Comparison of ENCODE assay signal across 23 mouse cellular contexts in genomic region chr4:108434221-108434620, GRCm38 (mm10). TPM values are rescaled to one million over a fixed set of nuclear protein-coding genes. Genes with fewer than 3 reads are reported as not detected.
DNase-seq lines count a peak whose midpoint lies in the region; ATAC-seq and TF ChIP-seq lines count a peak whose summit lies in the region.
"Had no signal": no experiment of that assay in that cellular context is flagged by ENCODE, and none has a peak within 500 bp of the region (broad histone marks: within the 10 kb centered on the region; RNA-seq: fewer than 3 reads in every experiment).

No protein-coding gene starts in this region.

- H3K27me3 ChIP-seq in embryonic facial prominence, embryonic 12.5 days: no peaks in the 10 kb centered on the region
- H3K27me3 ChIP-seq in limb, embryonic 14.5 days (ENCODE audit: control insufficient read depth, insufficient read depth, low read length): no peaks in the 10 kb centered on the region
- no peaks in the 10 kb centered on the region for H3K27me3 ChIP-seq in midbrain, embryonic 16.5 days (ENCODE audit: control insufficient read depth, insufficient read depth, low read depth, low read length)
- H3K27me3 ChIP-seq: intestine, embryonic 15.5 days; kidney, embryonic 15.5 days; neural tube, embryonic 12.5 days had no signal

- H3K36me3 ChIP-seq in embryonic facial prominence, embryonic 12.5 days: no peaks in the 10 kb centered on the region
- H3K36me3 ChIP-seq in limb, embryonic 14.5 days (ENCODE audit: control insufficient read depth, insufficient read depth, low read length): no peaks in the 10 kb centered on the region
- H3K36me3 ChIP-seq in midbrain, embryonic 16.5 days (ENCODE audit: control insufficient read depth, insufficient read depth, low read length): no peaks in the 10 kb centered on the region
- H3K36me3 ChIP-seq: intestine, embryonic 15.5 days; kidney, embryonic 15.5 days; liver, embryonic 12.5 days; neural tube, embryonic 12.5 days had no signal

- TF ChIP-seq POLR2A in limb, embryonic 14.5 days (IDR thresholded peaks at IDR 0.05; ENCODE audit: borderline replicate concordance, extremely low read depth, insufficient read depth, insufficient read length): no peak

- no peaks in the 10 kb centered on the region for H3K9me3 ChIP-seq in embryonic facial prominence, embryonic 12.5 days
- no peaks in the 10 kb centered on the region for H3K9me3 ChIP-seq in limb, embryonic 14.5 days (ENCODE audit: control insufficient read depth, low read length)
- no peaks in the 10 kb centered on the region for H3K9me3 ChIP-seq in midbrain, embryonic 16.5 days (replicated peaks; ENCODE audit: control insufficient read depth, low read length, poor library complexity, severe bottlenecking)
- H3K9me3 ChIP-seq: intestine, embryonic 15.5 days; kidney, embryonic 15.5 days; liver, embryonic 12.5 days; neural tube, embryonic 12.5 days had no signal

- ATAC-seq in embryonic facial prominence, embryonic 12.5 days (ENCODE audit: insufficient number of reproducible peaks, insufficient read depth, low FRiP score, low TSS enrichment): no peak
- no peak for ATAC-seq in limb, embryonic 14.5 days (ENCODE audit: low FRiP score, low read depth)
- ATAC-seq in midbrain, embryonic 16.5 days: no peak
- ATAC-seq: liver, embryonic 12.5 days had no signal

- no peak overlapping the region for H3K4me3 ChIP-seq in embryonic facial prominence, embryonic 12.5 days
- H3K4me3 ChIP-seq in limb, embryonic 14.5 days (replicated peaks; ENCODE audit: low read length): no peak overlapping the region
- no peak overlapping the region for H3K4me3 ChIP-seq in midbrain, embryonic 16.5 days (ENCODE audit: low read depth, low read length)
- H3K4me3 ChIP-seq: heart, adult 2 months; intestine, embryonic 15.5 days; kidney, embryonic 15.5 days; liver, embryonic 12.5 days; neural tube, embryonic 12.5 days had no signal

- H3K27ac ChIP-seq in embryonic facial prominence, embryonic 12.5 days: peak overlapping the region; percentile 88
- H3K27ac ChIP-seq in limb, embryonic 14.5 days (replicated peaks; ENCODE audit: low read depth, low read length): peak overlapping the region; percentile 34
- no peak overlapping the region for H3K27ac ChIP-seq in midbrain, embryonic 16.5 days (ENCODE audit: low read length)
- H3K27ac ChIP-seq: heart, adult 2 months; intestine, embryonic 15.5 days; kidney, embryonic 15.5 days; liver, embryonic 12.5 days; neural tube, embryonic 12.5 days; stomach, postnatal 0 days had no signal

- peaks cover 43% of the 10 kb centered on the region for H3K4me1 ChIP-seq in embryonic facial prominence, embryonic 12.5 days
- H3K4me1 ChIP-seq in limb, embryonic 14.5 days (ENCODE audit: control insufficient read depth, insufficient read depth, low read length): peaks cover 34% of the 10 kb centered on the region
- H3K4me1 ChIP-seq in midbrain, embryonic 16.5 days (ENCODE audit: control insufficient read depth, insufficient read depth, low read length): peaks cover 11% of the 10 kb centered on the region

- 54% methylated on average over 4 of the region's 4 CpGs for WGBS in embryonic facial prominence, embryonic 12.5 days
- WGBS in limb, embryonic 14.5 days: 43% methylated on average over 4 of the region's 4 CpGs
- WGBS in midbrain, embryonic 16.5 days: 87% methylated on average over 4 of the region's 4 CpGs

- peak; percentile 10 for DNase-seq in heart, adult 11 months
- no peak for DNase-seq in heart, adult 18-20 months
- DNase-seq in CD4-positive helper T cell, adult 2 months (ENCODE audit: low read depth, low spot score): peak; percentile 10
- no peak for DNase-seq in limb, embryonic 14.5 days (ENCODE audit: low spot score)
- DNase-seq in kidney, adult 18-20 months: no peak
- DNase-seq: adrenal gland, adult 2 months; cerebellum, adult 9-10 months; heart, adult 2 months; heart, postnatal 10 days; lung, embryonic 14.5 days; lung, postnatal 36 days had no signal

- H3K4me2 ChIP-seq in embryonic facial prominence, embryonic 12.5 days (replicated peaks): 0 out of 2 replicates have a peak overlapping the region, but pooled peaks have one; percentile 7
- no peak overlapping the region for H3K4me2 ChIP-seq in limb, embryonic 14.5 days (replicated peaks; ENCODE audit: low read depth, low read length, severe bottlenecking)
- H3K4me2 ChIP-seq in midbrain, embryonic 16.5 days (ENCODE audit: low read length): no peak overlapping the region
- H3K4me2 ChIP-seq: intestine, embryonic 15.5 days; kidney, embryonic 15.5 days; liver, embryonic 12.5 days; lung, embryonic 14.5 days; neural tube, embryonic 12.5 days had no signal

- no peak overlapping the region for H3K9ac ChIP-seq in embryonic facial prominence, embryonic 12.5 days
- H3K9ac ChIP-seq in limb, embryonic 14.5 days (ENCODE audit: low read depth, low read length, severe bottlenecking): no peak overlapping the region
- no peak overlapping the region for H3K9ac ChIP-seq in midbrain, embryonic 16.5 days (ENCODE audit: low read depth, low read length)
- H3K9ac ChIP-seq: intestine, embryonic 15.5 days; kidney, embryonic 15.5 days; liver, embryonic 12.5 days; lung, embryonic 14.5 days; neural tube, embryonic 12.5 days had no signal

RNA-seq across cellular contexts. Expression of gene Tut4, which starts 25.0 kb away (rescaled TPM):
- total RNA-seq in heart, adult 18-20 months (2021): 10 to 100 TPM; 18.9 to 23.3 TPM
- 140 and 146 TPM in 2 replicates for polyA plus RNA-seq in embryonic facial prominence, embryonic 12.5 days (2016; fragmentation: Nextera tagmentation; extraction: Ambion mirVana)
- polyA plus RNA-seq in limb, embryonic 14.5 days (2012; rRNA removed): 197 and 222 TPM in 2 replicates
- 59.1 and 73.9 TPM in 2 replicates for polyA plus RNA-seq in limb, embryonic 14.5 days (2014; fragmentation: Nextera tagmentation; extraction: Ambion mirVana)
- polyA plus RNA-seq in midbrain, embryonic 16.5 days (2015; fragmentation: Nextera tagmentation; extraction: Ambion mirVana): 50.9 and 58.4 TPM in 2 replicates

RNA-seq across cellular contexts. Expression of gene Gpx7, which starts 27.5 kb away (rescaled TPM):
- total RNA-seq in heart, adult 18-20 months (2021): 1 to 10 TPM; 6.5 to 8.1 TPM
- 62.7 and 67.1 TPM in 2 replicates for polyA plus RNA-seq in embryonic facial prominence, embryonic 12.5 days (2016; fragmentation: Nextera tagmentation; extraction: Ambion mirVana)
- 92.8 and 98.8 TPM in 2 replicates for polyA plus RNA-seq in limb, embryonic 14.5 days (2012; rRNA removed)
- polyA plus RNA-seq in limb, embryonic 14.5 days (2014; fragmentation: Nextera tagmentation; extraction: Ambion mirVana): 104 and 117 TPM in 2 replicates
- polyA plus RNA-seq in midbrain, embryonic 16.5 days (2015; fragmentation: Nextera tagmentation; extraction: Ambion mirVana): 26.5 and 26.9 TPM in 2 replicates

RNA-seq across cellular contexts. Expression of gene Shisal2a, which starts 51.1 kb away (rescaled TPM):
- not detected for total RNA-seq in heart, adult 18-20 months (2021)
- 13.3 and 14.4 TPM in 2 replicates for polyA plus RNA-seq in embryonic facial prominence, embryonic 12.5 days (2016; fragmentation: Nextera tagmentation; extraction: Ambion mirVana)
- 5.7 and 8.8 TPM in 2 replicates for polyA plus RNA-seq in limb, embryonic 14.5 days (2012; rRNA removed)
- 4.2 and 5.4 TPM in 2 replicates for polyA plus RNA-seq in limb, embryonic 14.5 days (2014; fragmentation: Nextera tagmentation; extraction: Ambion mirVana)
- polyA plus RNA-seq in midbrain, embryonic 16.5 days (2015; fragmentation: Nextera tagmentation; extraction: Ambion mirVana): 6.8 and 6.9 TPM in 2 replicates
- total RNA-seq: common myeloid progenitor, adult 5-6 weeks; gastrocnemius, adult 8-10 months; heart, adult 2 months; heart, postnatal 10 days; layer of hippocampus, postnatal 14 days; left cerebral cortex, postnatal 14 days; megakaryocyte-erythroid progenitor cell, adult 5-6 weeks had no signal
- polyA plus RNA-seq: heart, adult 2 months; liver, embryonic 12.5 days had no signal

Comparison
In these comparisons a context has a peak if more than half of its experiments do, and no peak if none do; other contexts are left out.
1. DNase-seq: peak in heart, adult 11 months (single experiment) and CD4-positive helper T cell, adult 2 months (single experiment); none in heart, adult 18-20 months (0 of 2), limb, embryonic 14.5 days (single experiment) and kidney, adult 18-20 months (single experiment).